Mouse (Mus musculus): Measurements from ENCODE around the gene Gm42906. TPM values are rescaled to one million over a fixed set of nuclear protein-coding genes. Genes with fewer than 3 reads are reported as not detected.

Gm42906 gene
- total and polyA plus RNA-seq, 3 experiments, result not detected

- no peak for TF ChIP-seq JUN (IDR thresholded peaks at IDR 0.05; ENCODE audit: insufficient read depth, low read depth, low read length)
- peak; percentile 59 to 91 for TF ChIP-seq CTCF (conservative IDR thresholded peaks at IDR 0.05 in 1 of 2, IDR thresholded peaks at IDR 0.05 in 1 of 2; ENCODE audit: low read depth in 2 of 2, low read length in 2 of 2)
- TF ChIP-seq USF1 (IDR thresholded peaks at IDR 0.05; ENCODE audit: low read depth, low read length), result no peak
- TF ChIP-seq RCOR1 (conservative IDR thresholded peaks at IDR 0.05; ENCODE audit: low read depth, low read length), result no peak
- no peak for TF ChIP-seq MYC (IDR thresholded peaks at IDR 0.05; ENCODE audit: low read depth, low read length)
- TF ChIP-seq IRF4 (IDR thresholded peaks at IDR 0.05; ENCODE audit: low read depth, low read length), result peak; percentile 73
- TF ChIP-seq PAX5 (IDR thresholded peaks at IDR 0.05; ENCODE audit: low read length), result no peak
- peak; percentile 37; the same call in 1 of the 2 replicates for TF ChIP-seq ETS1 (conservative IDR thresholded peaks at IDR 0.05; ENCODE audit: low read depth, low read length)
- TF ChIP-seq TCF12 (IDR thresholded peaks at IDR 0.05; ENCODE audit: low read depth, low read length), result no peak
- TF ChIP-seq USF2 (conservative IDR thresholded peaks at IDR 0.05; ENCODE audit: low read depth, low read length), result no peak
These were observed 285.7 kb downstream of the Gm42906 start (continued) for GRCm38 (mm10) chr5:151142241-151142640.

GRCm38 (mm10) chr5:151137901-151138300 is 290.1 kb downstream of the Gm42906 start:
- no peak overlapping the region for H3K9ac ChIP-seq (ENCODE audit: insufficient read depth, low read depth)
- H3K4me1 ChIP-seq (ENCODE audit: control insufficient read depth in 1 of 2, insufficient read depth in 2 of 2), result peaks cover 22 to 52% of the 10 kb centered on the region in 2 experiments
- TF ChIP-seq ELF1 (IDR thresholded peaks at IDR 0.05; ENCODE audit: low read depth, low read length), result no peak
- TF ChIP-seq ZNF384 (IDR thresholded peaks at IDR 0.05; ENCODE audit: low read depth, low read length), result peak; percentile 14; the same call in 1 of the 2 replicates
- H3K27me3 ChIP-seq (replicated peaks), result no peaks in the 10 kb centered on the region
- no peaks in the 10 kb centered on the region for H3K79me2 ChIP-seq (replicated peaks; ENCODE audit: control insufficient read depth, extremely low read depth, insufficient read depth, poor library complexity, severe bottlenecking)
- H3K4me3 ChIP-seq (replicated peaks in 1 of 3; ENCODE audit: low read depth in 2 of 3, low read length in 2 of 3, poor library complexity in 1 of 3), result no peak overlapping the region
- no peak for DNase-seq (ENCODE audit: extremely low read depth)
- peaks cover 6% of the 10 kb centered on the region for H3K9me3 ChIP-seq (replicated peaks; ENCODE audit: low read length)
- in situ Hi-C loops (cut with MboI; ENCODE audit: low pct_ligation_motif_present, low pct_unique_long_range_greater_than_20kb, low sequenced_read_pairs) (no loop called here), dilution Hi-C loops (cut with MboI; ENCODE audit: extremely low pct_ligation_motif_present, extremely low pct_unique_long_range_greater_than_20kb, low sequenced_read_pairs) (no loop called here)
- no peaks in the 10 kb centered on the region for H3K36me3 ChIP-seq (replicated peaks in 1 of 2; ENCODE audit: control insufficient read depth in 1 of 2, insufficient read depth in 1 of 2, low read length in 1 of 2)
- H3K4me2 ChIP-seq (ENCODE audit: insufficient read depth, low read depth, poor library complexity, severe bottlenecking), result no peak overlapping the region; the same call in 1 of the 2 replicates
- H3K27ac ChIP-seq (ENCODE audit: insufficient read depth, low read depth), result no peak overlapping the region

GRCm38 (mm10) chr5:151137311-151137710 is 290.7 kb downstream of the Gm42906 start:
- Histone ChIP-seq H3K9ac (ENCODE audit: insufficient read depth, low read depth) (no peak overlapping the region), H3K9me3 (replicated peaks; ENCODE audit: low read length) (peaks cover 6% of the 10 kb centered on the region), H3K36me3 (replicated peaks in 1 of 2; ENCODE audit: control insufficient read depth in 1 of 2, insufficient read depth in 1 of 2, low read length in 1 of 2) (no peaks in the 10 kb centered on the region), H3K27me3 (replicated peaks) (no peaks in the 10 kb centered on the region), H3K4me2 (ENCODE audit: insufficient read depth, low read depth, poor library complexity, severe bottlenecking) (no peak overlapping the region), H3K4me1 (ENCODE audit: control insufficient read depth in 1 of 2, insufficient read depth in 2 of 2) (peaks cover 20 to 46% of the 10 kb centered on the region in 2 experiments), H3K27ac (ENCODE audit: insufficient read depth, low read depth) (no peak overlapping the region), H3K79me2 (replicated peaks; ENCODE audit: control insufficient read depth, extremely low read depth, insufficient read depth, poor library complexity, severe bottlenecking) (no peaks in the 10 kb centered on the region), H3K4me3 (replicated peaks in 1 of 3; ENCODE audit: low read depth in 2 of 3, low read length in 2 of 3, poor library complexity in 1 of 3) (no peak overlapping the region)
- dilution Hi-C loops (cut with MboI; ENCODE audit: extremely low pct_ligation_motif_present, extremely low pct_unique_long_range_greater_than_20kb, low sequenced_read_pairs) (no loop called here), in situ Hi-C loops (cut with MboI; ENCODE audit: low pct_ligation_motif_present, low pct_unique_long_range_greater_than_20kb, low sequenced_read_pairs) (no loop called here)
- DNase-seq (ENCODE audit: extremely low read depth), result no peak
- TF ChIP-seq RAD21 (IDR thresholded peaks at IDR 0.05; ENCODE audit: low read depth, low read length), result no peak
- TF ChIP-seq JUN (IDR thresholded peaks at IDR 0.05; ENCODE audit: insufficient read depth, low read depth, low read length), result no peak
- no peak for TF ChIP-seq CHD2 (IDR thresholded peaks at IDR 0.05; ENCODE audit: low read length)
- TF ChIP-seq MXI1 (IDR thresholded peaks at IDR 0.05; ENCODE audit: low read depth, low read length), result no peak
- no peak for TF ChIP-seq SIN3A (IDR thresholded peaks at IDR 0.05; ENCODE audit: low read length)
- no peak for TF ChIP-seq MYC (IDR thresholded peaks at IDR 0.05; ENCODE audit: low read depth, low read length)
- no peak for TF ChIP-seq RCOR1 (conservative IDR thresholded peaks at IDR 0.05; ENCODE audit: low read depth, low read length)
- no peak for TF ChIP-seq TBP (conservative IDR thresholded peaks at IDR 0.05; ENCODE audit: low read depth, low read length)
- TF ChIP-seq USF2 (conservative IDR thresholded peaks at IDR 0.05; ENCODE audit: low read depth, low read length), result no peak
- no peak for TF ChIP-seq KAT2A (IDR thresholded peaks at IDR 0.05; ENCODE audit: insufficient replicate concordance, low read length)
- no peak for TF ChIP-seq NRF1 (IDR thresholded peaks at IDR 0.05; ENCODE audit: low read depth, low read length)
- TF ChIP-seq MAX (IDR thresholded peaks at IDR 0.05; ENCODE audit: low read length), result no peak
- TF ChIP-seq POLR2A (IDR thresholded peaks at IDR 0.05; ENCODE audit: low read depth, low read length), result no peak
- no peak for TF ChIP-seq NELFE (IDR thresholded peaks at IDR 0.05; ENCODE audit: low read depth, low read length)
- no peak for TF ChIP-seq EP300 (IDR thresholded peaks at IDR 0.05; ENCODE audit: low read length)
- TF ChIP-seq USF1 (IDR thresholded peaks at IDR 0.05; ENCODE audit: low read depth, low read length), result no peak
- no peak for TF ChIP-seq UBTF (IDR thresholded peaks at IDR 0.05; ENCODE audit: low read depth, low read length)
- no peak for TF ChIP-seq TCF12 (IDR thresholded peaks at IDR 0.05; ENCODE audit: low read depth, low read length)
